Mouse (Mus musculus) CD8-positive naive resting alpha-beta T cell, adult 57 days (primary cell): ENCODE measurements around the gene Gm13694. TPM values are rescaled to one million over a fixed set of nuclear protein-coding genes. Genes with fewer than 3 reads are reported as not detected.

Source experiments
- total RNA-seq: library from RNA; stranded (reverse); gene quantifications from one replicate; pipeline ENCODE4 v1.2.4, GENCODE M21; 2023

Gene Gm13694
- 3.2 TPM for total RNA-seq

DNA sequence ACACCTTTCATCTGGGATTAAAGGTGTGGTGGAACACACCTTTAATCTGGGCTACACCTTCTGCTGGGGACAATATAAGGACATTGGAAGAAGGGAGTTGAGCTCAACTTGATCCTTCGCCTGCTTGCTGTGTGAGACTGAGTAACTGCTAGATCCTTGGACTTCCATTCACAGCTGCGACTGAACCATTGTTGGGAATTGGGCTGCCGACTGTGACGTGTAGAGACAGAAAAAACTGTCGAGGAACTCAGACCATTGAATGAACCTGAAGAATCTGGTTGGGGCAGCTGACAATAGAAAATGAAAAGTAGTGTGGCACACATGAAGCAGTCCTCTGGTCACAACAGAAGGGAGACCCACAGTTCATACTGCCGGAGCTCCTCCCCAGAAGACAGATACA is at the start of gene Gm13694:
TSS of gene Gm13694 (plus strand) at position 301 of the 400 bp plus-strand sequence.

DNA sequence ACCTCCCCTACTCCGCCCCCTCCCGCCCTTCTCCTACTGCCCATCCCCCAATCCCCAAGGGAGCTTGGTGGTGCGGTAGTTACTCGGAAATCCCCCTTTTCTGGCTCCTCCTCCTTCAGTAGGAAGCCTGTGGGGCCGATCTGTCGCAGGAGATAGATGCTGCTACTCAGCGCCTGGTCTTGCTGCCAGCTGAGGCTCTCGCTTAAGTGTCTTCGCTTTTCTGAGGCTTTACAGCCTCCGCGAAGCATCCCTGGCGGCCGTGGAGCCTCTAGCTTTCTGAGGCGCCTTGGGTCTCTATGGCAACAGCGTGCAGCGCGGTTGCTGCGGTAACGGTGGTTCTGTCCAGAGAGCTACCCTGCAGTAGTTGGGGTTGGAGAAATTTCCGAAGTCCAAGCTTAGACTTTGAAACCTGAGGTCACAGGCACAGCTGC is 37.8 kb upstream of the Gm13694 start, which contains the start of gene Zswim2:
TSS of gene Zswim2 (minus strand) at position 298 of the 431 bp plus-strand sequence.

DNA sequence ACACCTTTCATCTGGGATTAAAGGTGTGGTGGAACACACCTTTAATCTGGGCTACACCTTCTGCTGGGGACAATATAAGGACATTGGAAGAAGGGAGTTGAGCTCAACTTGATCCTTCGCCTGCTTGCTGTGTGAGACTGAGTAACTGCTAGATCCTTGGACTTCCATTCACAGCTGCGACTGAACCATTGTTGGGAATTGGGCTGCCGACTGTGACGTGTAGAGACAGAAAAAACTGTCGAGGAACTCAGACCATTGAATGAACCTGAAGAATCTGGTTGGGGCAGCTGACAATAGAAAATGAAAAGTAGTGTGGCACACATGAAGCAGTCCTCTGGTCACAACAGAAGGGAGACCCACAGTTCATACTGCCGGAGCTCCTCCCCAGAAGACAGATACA is 23.3 kb upstream of the Gm13694 start, which contains the start of gene Gm13698:
TSS of gene Gm13698 (plus strand) at position 301 of the 400 bp plus-strand sequence.

DNA sequence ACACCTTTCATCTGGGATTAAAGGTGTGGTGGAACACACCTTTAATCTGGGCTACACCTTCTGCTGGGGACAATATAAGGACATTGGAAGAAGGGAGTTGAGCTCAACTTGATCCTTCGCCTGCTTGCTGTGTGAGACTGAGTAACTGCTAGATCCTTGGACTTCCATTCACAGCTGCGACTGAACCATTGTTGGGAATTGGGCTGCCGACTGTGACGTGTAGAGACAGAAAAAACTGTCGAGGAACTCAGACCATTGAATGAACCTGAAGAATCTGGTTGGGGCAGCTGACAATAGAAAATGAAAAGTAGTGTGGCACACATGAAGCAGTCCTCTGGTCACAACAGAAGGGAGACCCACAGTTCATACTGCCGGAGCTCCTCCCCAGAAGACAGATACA is 17.5 kb upstream of the Gm13694 start, which contains the start of gene Gm13693:
TSS of gene Gm13693 (plus strand) at position 301 of the 400 bp plus-strand sequence.

DNA sequence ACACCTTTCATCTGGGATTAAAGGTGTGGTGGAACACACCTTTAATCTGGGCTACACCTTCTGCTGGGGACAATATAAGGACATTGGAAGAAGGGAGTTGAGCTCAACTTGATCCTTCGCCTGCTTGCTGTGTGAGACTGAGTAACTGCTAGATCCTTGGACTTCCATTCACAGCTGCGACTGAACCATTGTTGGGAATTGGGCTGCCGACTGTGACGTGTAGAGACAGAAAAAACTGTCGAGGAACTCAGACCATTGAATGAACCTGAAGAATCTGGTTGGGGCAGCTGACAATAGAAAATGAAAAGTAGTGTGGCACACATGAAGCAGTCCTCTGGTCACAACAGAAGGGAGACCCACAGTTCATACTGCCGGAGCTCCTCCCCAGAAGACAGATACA is 11.7 kb upstream of the Gm13694 start, which contains the start of gene Gm13695:
TSS of gene Gm13695 (plus strand) at position 301 of the 400 bp plus-strand sequence.

DNA sequence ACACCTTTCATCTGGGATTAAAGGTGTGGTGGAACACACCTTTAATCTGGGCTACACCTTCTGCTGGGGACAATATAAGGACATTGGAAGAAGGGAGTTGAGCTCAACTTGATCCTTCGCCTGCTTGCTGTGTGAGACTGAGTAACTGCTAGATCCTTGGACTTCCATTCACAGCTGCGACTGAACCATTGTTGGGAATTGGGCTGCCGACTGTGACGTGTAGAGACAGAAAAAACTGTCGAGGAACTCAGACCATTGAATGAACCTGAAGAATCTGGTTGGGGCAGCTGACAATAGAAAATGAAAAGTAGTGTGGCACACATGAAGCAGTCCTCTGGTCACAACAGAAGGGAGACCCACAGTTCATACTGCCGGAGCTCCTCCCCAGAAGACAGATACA is 5.9 kb upstream of the Gm13694 start, which contains the start of gene Gm13696:
TSS of gene Gm13696 (plus strand) at position 301 of the 400 bp plus-strand sequence.

DNA sequence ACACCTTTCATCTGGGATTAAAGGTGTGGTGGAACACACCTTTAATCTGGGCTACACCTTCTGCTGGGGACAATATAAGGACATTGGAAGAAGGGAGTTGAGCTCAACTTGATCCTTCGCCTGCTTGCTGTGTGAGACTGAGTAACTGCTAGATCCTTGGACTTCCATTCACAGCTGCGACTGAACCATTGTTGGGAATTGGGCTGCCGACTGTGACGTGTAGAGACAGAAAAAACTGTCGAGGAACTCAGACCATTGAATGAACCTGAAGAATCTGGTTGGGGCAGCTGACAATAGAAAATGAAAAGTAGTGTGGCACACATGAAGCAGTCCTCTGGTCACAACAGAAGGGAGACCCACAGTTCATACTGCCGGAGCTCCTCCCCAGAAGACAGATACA is 5.7 kb downstream of the Gm13694 start, which contains the start of gene Gm13697:
TSS of gene Gm13697 (plus strand) at position 301 of the 400 bp plus-strand sequence.

DNA sequence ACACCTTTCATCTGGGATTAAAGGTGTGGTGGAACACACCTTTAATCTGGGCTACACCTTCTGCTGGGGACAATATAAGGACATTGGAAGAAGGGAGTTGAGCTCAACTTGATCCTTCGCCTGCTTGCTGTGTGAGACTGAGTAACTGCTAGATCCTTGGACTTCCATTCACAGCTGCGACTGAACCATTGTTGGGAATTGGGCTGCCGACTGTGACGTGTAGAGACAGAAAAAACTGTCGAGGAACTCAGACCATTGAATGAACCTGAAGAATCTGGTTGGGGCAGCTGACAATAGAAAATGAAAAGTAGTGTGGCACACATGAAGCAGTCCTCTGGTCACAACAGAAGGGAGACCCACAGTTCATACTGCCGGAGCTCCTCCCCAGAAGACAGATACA is 11.5 kb downstream of the Gm13694 start, which contains the start of gene Gm13691:
TSS of gene Gm13691 (plus strand) at position 301 of the 400 bp plus-strand sequence.

Other genes starting within 250 kb of the Gm13694 start
- 0.12 TPM for gene Fam171b, start 166.3 kb upstream of the Gm13694 start, total RNA-seq
- not detected for gene Zswim2, start 37.7 kb upstream of the Gm13694 start, total RNA-seq
- 3.2 TPM for gene Gm13698, start 23.2 kb upstream of the Gm13694 start, total RNA-seq
- gene Gm13693, start 17.4 kb upstream of the Gm13694 start, total RNA-seq = 3.2 TPM
- 3.2 TPM for gene Gm13695, start 11.6 kb upstream of the Gm13694 start, total RNA-seq
- 3.2 TPM for gene Gm13696, start 5.8 kb upstream of the Gm13694 start, total RNA-seq
- gene Gm13697, start 5.8 kb downstream of the Gm13694 start, total RNA-seq = 3.2 TPM
- gene Gm13691, start 11.6 kb downstream of the Gm13694 start, total RNA-seq = 3.2 TPM